Mouse (Mus musculus) forebrain, embryonic 16.5 days (tissue): ENCODE data around the gene Plekhg6. TPM values are rescaled to one million over a fixed set of nuclear protein-coding genes. Genes with fewer than 3 reads are reported as not detected.

ENCODE experiments used
- ATAC-seq: fragments of 200-750 bp; cut with Nextera tagmentation; 2 replicates; pipeline ENCODE4 v1.8.0; 2017; ENCODE audit warnings: mild to moderate bottlenecking, moderate library complexity
- H3K27ac ChIP-seq: fragments of 300-500 bp; sonication (generic); 2 replicates; pipeline ENCODE4 v1.5.1; 2014; ENCODE audit warnings: low read length, control low read depth
- H3K27me3 ChIP-seq: fragments of 300-500 bp; sonication (generic); replicated peaks from 2 replicates; pipeline ENCODE4 v1.6.1; 2014; ENCODE audit warnings: low read length; ENCODE audit not compliant: control insufficient read depth, insufficient read depth
- H3K36me3 ChIP-seq: fragments of 300-500 bp; sonication (generic); 2 replicates; pipeline ENCODE4 v1.6.1; 2014; ENCODE audit not compliant: control insufficient read depth, insufficient read depth
- H3K4me1 ChIP-seq: fragments of 300-500 bp; sonication (generic); replicated peaks from 2 replicates; pipeline ENCODE4 v1.6.1; 2014; ENCODE audit warnings: low read length; ENCODE audit not compliant: control insufficient read depth, insufficient read depth
- H3K4me2 ChIP-seq: fragments of 300-500 bp; sonication (generic); 2 replicates; pipeline ENCODE4 v1.6.1; 2014; ENCODE audit warnings: mild to moderate bottlenecking, low read length, control low read depth
- H3K4me3 ChIP-seq: fragments of 300-500 bp; sonication (generic); replicated peaks from 2 replicates; pipeline ENCODE4 v1.5.1; 2014; ENCODE audit warnings: mild to moderate bottlenecking, low read length, control low read depth
- H3K9ac ChIP-seq: fragments of 300-500 bp; sonication (generic); replicated peaks from 2 replicates; pipeline ENCODE4 v1.6.1; 2014; ENCODE audit warnings: low read depth, low read length, control low read depth
- H3K9me3 ChIP-seq: fragments of 300-500 bp; sonication (generic); 2 replicates; pipeline ENCODE4 v1.6.1; 2016; ENCODE audit warnings: low read length; ENCODE audit not compliant: control insufficient read depth
- WGBS: fragments of 180-500 bp; shearing (Covaris S2); extraction: QIAGEN DNeasy Blood & Tissue Kit; methylation state at CpG from one replicate; pipeline ENCODE4 v1.1.7; 2014; 5-methylcytosine and 5-hydroxymethylcytosine counted together
- polyA plus RNA-seq: library from polyadenylated mRNA; unstranded; fragments of >200 nt; fragmentation: Nextera tagmentation; extraction: Ambion mirVana; gene quantifications from 2 replicates; pipeline ENCODE4 v1.2.1, GENCODE M21; 2015

The Plekhg6 gene
- polyA plus RNA-seq, 1 experiment from 2014 or later = not detected

- H3K4me2 ChIP-seq = peak overlapping the region; percentile 82
- no peaks in the 10 kb centered on the region for H3K9me3 ChIP-seq
- H3K9ac ChIP-seq = peak overlapping the region; percentile 59
- no peaks in the 10 kb centered on the region for H3K27me3 ChIP-seq
- no peaks in the 10 kb centered on the region for H3K36me3 ChIP-seq
- 7% methylated on average over 20 of the region's 20 CpGs for WGBS
- H3K27ac ChIP-seq = no peak overlapping the region
- H3K4me3 ChIP-seq = peak overlapping the region; percentile 52
- no peak for ATAC-seq
- peaks cover 24% of the 10 kb centered on the region for H3K4me1 ChIP-seq
Observed at GRCm38 (mm10) chr6:125350231-125350994, 30.2 kb downstream of the Plekhg6 start.

- peak overlapping the region; percentile 52 for H3K4me3 ChIP-seq
- ATAC-seq = peak; percentile 81
- no peak overlapping the region for H3K27ac ChIP-seq
- H3K9ac ChIP-seq = peak overlapping the region; percentile 59
- H3K4me1 ChIP-seq = peaks cover 17% of the 10 kb centered on the region
- peak overlapping the region; percentile 82 for H3K4me2 ChIP-seq
- WGBS = under 1% methylated on average over 25 of the region's 27 CpGs
- no peaks in the 10 kb centered on the region for H3K9me3 ChIP-seq
- H3K27me3 ChIP-seq = no peaks in the 10 kb centered on the region
- H3K36me3 ChIP-seq = no peaks in the 10 kb centered on the region
Observed at GRCm38 (mm10) chr6:125349575-125350230, 30.9 kb downstream of the Plekhg6 start.

GRCm38 (mm10) chr6:125348721-125349574, 31.6 kb downstream of the Plekhg6 start, which contains the start of gene Tnfrsf1a:
Gene Tnfrsf1a, plus strand, starts transcription at chr6:125349362.
- H3K4me1 ChIP-seq = peaks cover 15% of the 10 kb centered on the region
- peak within 1 kb of the TSS; percentile 59 for H3K9ac ChIP-seq
- H3K4me3 ChIP-seq = peak within 1 kb of the TSS; percentile 52
- H3K36me3 ChIP-seq = no peaks in the 10 kb centered on the region
- H3K9me3 ChIP-seq = no peaks in the 10 kb centered on the region
- WGBS = 7% methylated on average over 22 of the region's 22 CpGs
- H3K27ac ChIP-seq = no peak within 1 kb of the TSS
- H3K4me2 ChIP-seq = peak within 1 kb of the TSS; percentile 82
- H3K27me3 ChIP-seq = no peaks in the 10 kb centered on the region
- ATAC-seq = peak; percentile 32

- no peak overlapping the region for H3K4me2 ChIP-seq
- WGBS = 48% methylated on average over 2 of the region's 2 CpGs
- H3K4me1 ChIP-seq = peaks cover 15% of the 10 kb centered on the region
- no peaks in the 10 kb centered on the region for H3K9me3 ChIP-seq
- H3K4me3 ChIP-seq = no peak overlapping the region
- ATAC-seq = no peak
- H3K27me3 ChIP-seq = no peaks in the 10 kb centered on the region
- H3K27ac ChIP-seq = no peak overlapping the region
- no peak overlapping the region for H3K9ac ChIP-seq
- no peaks in the 10 kb centered on the region for H3K36me3 ChIP-seq
Observed at GRCm38 (mm10) chr6:125346029-125346428, 34.6 kb downstream of the Plekhg6 start.

GRCm38 (mm10) chr6:125345625-125346024, 35.0 kb downstream of the Plekhg6 start:
- Histone ChIP-seq H3K9ac (no peak overlapping the region), H3K9me3 (no peaks in the 10 kb centered on the region), H3K27me3 (no peaks in the 10 kb centered on the region), H3K27ac (no peak overlapping the region), H3K4me1 (peaks cover 15% of the 10 kb centered on the region), H3K36me3 (no peaks in the 10 kb centered on the region), H3K4me3 (no peak overlapping the region), H3K4me2 (no peak overlapping the region)
- no peak for ATAC-seq
- 56% methylated on average over 1 of the region's 1 CpGs for WGBS

- 62% methylated on average over 4 of the region's 4 CpGs for WGBS
- H3K4me3 ChIP-seq = no peak overlapping the region
- H3K27ac ChIP-seq = no peak overlapping the region
- H3K27me3 ChIP-seq = no peaks in the 10 kb centered on the region
- no peak overlapping the region for H3K9ac ChIP-seq
- no peak for ATAC-seq
- H3K4me1 ChIP-seq = peaks cover 10% of the 10 kb centered on the region
- no peak overlapping the region for H3K4me2 ChIP-seq
- no peaks in the 10 kb centered on the region for H3K36me3 ChIP-seq
- H3K9me3 ChIP-seq = no peaks in the 10 kb centered on the region
Observed at GRCm38 (mm10) chr6:125344866-125345265, 35.7 kb downstream of the Plekhg6 start.

- H3K4me3 ChIP-seq = no peak overlapping the region
- H3K4me1 ChIP-seq = peaks cover 3% of the 10 kb centered on the region
- no peak overlapping the region for H3K27ac ChIP-seq
- H3K27me3 ChIP-seq = no peaks in the 10 kb centered on the region
- WGBS = 28% methylated on average over 8 of the region's 8 CpGs
- no peak for ATAC-seq
- no peak overlapping the region for H3K4me2 ChIP-seq
- no peak overlapping the region for H3K9ac ChIP-seq
- no peaks in the 10 kb centered on the region for H3K36me3 ChIP-seq
- H3K9me3 ChIP-seq = no peaks in the 10 kb centered on the region
Observed at GRCm38 (mm10) chr6:125344084-125344483, 36.5 kb downstream of the Plekhg6 start.

- H3K27ac ChIP-seq = no peak overlapping the region
- no peak overlapping the region for H3K4me3 ChIP-seq
- no peaks in the 10 kb centered on the region for H3K9me3 ChIP-seq
- no peaks in the 10 kb centered on the region for H3K4me1 ChIP-seq
- 43% methylated on average over 3 of the region's 3 CpGs for WGBS
- H3K4me2 ChIP-seq = no peak overlapping the region
- ATAC-seq = no peak
- no peak overlapping the region for H3K9ac ChIP-seq
- no peaks in the 10 kb centered on the region for H3K36me3 ChIP-seq
- H3K27me3 ChIP-seq = no peaks in the 10 kb centered on the region
Observed at GRCm38 (mm10) chr6:125342198-125342597, 38.4 kb downstream of the Plekhg6 start.

GRCm38 (mm10) chr6:125340244-125340643, 40.3 kb downstream of the Plekhg6 start:
- ATAC-seq = no peak
- Histone ChIP-seq H3K9ac (no peak overlapping the region), H3K36me3 (no peaks in the 10 kb centered on the region), H3K27ac (no peak overlapping the region), H3K9me3 (no peaks in the 10 kb centered on the region), H3K27me3 (no peaks in the 10 kb centered on the region), H3K4me1 (no peaks in the 10 kb centered on the region), H3K4me2 (no peak overlapping the region), H3K4me3 (no peak overlapping the region)
- 71% methylated on average over 5 of the region's 5 CpGs for WGBS
